Mouse (Mus musculus): Measurements from ENCODE around the gene Fabp2. TPM values are rescaled to one million over a fixed set of nuclear protein-coding genes. Genes with fewer than 3 reads are reported as not detected.

Fabp2 gene
- not detected in 2 replicates for polyA plus RNA-seq (2021; fragmentation: Nextera tagmentation)
- long read RNA-seq, experiment 1, result 0 reads
- long read RNA-seq, experiment 2, result 0 reads

GRCm38 (mm10) chr3:122894772-122895171 lies at the start of gene Fabp2:
TSS of gene Fabp2 (plus strand) at chr3:122895072.

DNA sequence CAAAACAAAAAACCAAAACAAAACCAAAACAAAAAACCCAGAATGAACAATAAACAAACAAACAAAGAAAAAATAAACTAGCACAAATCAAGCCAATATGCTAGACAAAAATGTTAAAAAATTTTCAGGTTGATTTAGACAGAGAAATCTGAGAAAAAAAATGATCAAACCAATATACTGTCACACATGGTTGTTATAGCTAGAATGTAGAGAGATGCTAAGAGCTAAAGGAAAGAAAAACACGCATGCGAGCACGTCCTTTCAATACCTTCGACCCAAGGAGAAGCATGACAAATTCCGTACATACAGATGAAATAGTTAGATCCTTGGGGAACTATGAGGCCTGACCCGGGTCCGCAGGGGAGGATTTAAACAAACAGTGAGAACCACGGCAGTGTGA lies 24.4 kb downstream of the Fabp2 start, which contains the start of gene Gm10959:
TSS of gene Gm10959 (minus strand) at position 101 of the 400 bp plus-strand sequence.

DNA sequence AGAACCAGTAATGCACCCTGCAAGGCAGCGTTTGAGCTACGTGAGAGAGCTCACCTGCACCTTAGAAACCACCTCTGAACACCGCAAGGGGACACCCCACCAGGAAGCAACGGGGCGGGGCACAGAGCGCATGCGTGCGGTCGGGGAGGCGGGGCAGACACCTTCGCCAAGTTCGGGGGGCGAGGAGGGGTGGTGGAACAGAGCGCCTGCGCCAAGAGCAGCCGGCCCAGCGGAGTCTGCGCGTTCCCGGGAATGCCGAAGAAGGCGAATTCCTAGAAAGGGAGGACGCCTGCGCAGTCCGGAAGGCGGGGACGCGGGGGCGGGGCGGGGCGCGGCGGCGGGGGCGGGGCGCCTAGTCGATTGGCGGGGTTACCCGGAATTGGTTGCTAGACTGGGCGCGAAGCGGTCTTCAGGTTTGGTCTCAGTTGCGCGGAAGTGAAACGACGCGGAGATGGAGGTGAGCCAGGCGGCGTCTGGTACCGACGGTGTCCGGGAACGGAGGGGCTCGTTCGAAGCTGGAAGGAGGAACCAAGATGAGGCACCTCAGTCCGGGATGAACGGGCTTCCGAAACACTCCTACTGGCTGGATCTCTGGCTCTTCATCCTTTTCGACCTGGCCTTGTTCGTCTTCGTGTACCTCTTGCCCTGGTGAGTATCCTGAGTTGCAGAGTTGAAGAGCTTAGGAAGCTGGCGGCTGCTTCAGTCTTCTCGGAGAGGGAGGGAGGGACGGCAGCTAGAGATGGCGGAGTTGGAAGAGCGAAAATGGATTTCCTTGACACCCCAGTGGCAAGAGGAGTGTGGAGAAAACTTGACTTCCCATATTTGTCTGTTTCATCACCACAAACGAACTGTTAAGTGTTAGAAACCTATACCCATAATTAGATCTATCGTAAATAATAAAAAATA lies 29.4 kb downstream of the Fabp2 start, which contains the start of gene 1810037I17Rik:
TSS of gene 1810037I17Rik (plus strand) at position 195 of the 906 bp plus-strand sequence.

Other genes starting within 250 kb of the Fabp2 start
- 0.68 and 0.71 TPM in 2 replicates for gene Pde5a, start 166.1 kb upstream of the Fabp2 start, polyA plus RNA-seq (2021; fragmentation: Nextera tagmentation)
- not detected in 2 replicates for gene Gm10959, start 24.3 kb downstream of the Fabp2 start, polyA plus RNA-seq (2021; fragmentation: Nextera tagmentation)
- gene 1810037I17Rik, start 29.1 kb downstream of the Fabp2 start, polyA plus RNA-seq (2021; fragmentation: Nextera tagmentation), result 190 and 216 TPM in 2 replicates
- 5.0 and 6.9 TPM in 2 replicates for gene Usp53, start 89.4 kb downstream of the Fabp2 start, polyA plus RNA-seq (2021; fragmentation: Nextera tagmentation)
- 0.28 and 0.36 TPM in 2 replicates for gene Myoz2, start 139.9 kb downstream of the Fabp2 start, polyA plus RNA-seq (2021; fragmentation: Nextera tagmentation)

Measured in left cerebral cortex, adult 6 months (tissue).